Mouse (Mus musculus) neural tube, embryonic 14.5 days (tissue): ENCODE data around the gene Cdk2ap2. TPM values are rescaled to one million over a fixed set of nuclear protein-coding genes. Genes with fewer than 3 reads are reported as not detected.
"Not testable (repeated sequence)": the region's sequence is repeated elsewhere in the genome, so short reads cannot be mapped to it uniquely, and the experiment has no call there.

Experiments used
- ATAC-seq: fragments of 200-750 bp; cut with Nextera tagmentation; 2 replicates; pipeline ENCODE4 v1.8.0; 2017; ENCODE audit warnings: low read depth, mild to moderate bottlenecking, moderate TSS enrichment, moderate library complexity
- H3K27ac ChIP-seq: fragments of 300-500 bp; sonication (generic); 2 replicates; pipeline ENCODE4 v1.5.1; 2014; ENCODE audit warnings: low read depth, mild to moderate bottlenecking, control low read depth, low read length, moderate library complexity, mixed read lengths
- H3K27me3 ChIP-seq: fragments of 300-500 bp; sonication (generic); 2 replicates; pipeline ENCODE4 v1.6.1; 2014; ENCODE audit warnings: low read length; ENCODE audit not compliant: control insufficient read depth, insufficient read depth
- H3K36me3 ChIP-seq: fragments of 300-500 bp; sonication (generic); 2 replicates; pipeline ENCODE4 v1.6.1; 2014; ENCODE audit warnings: low read length, mixed read lengths; ENCODE audit not compliant: control insufficient read depth, insufficient read depth
- H3K4me1 ChIP-seq: fragments of 300-500 bp; sonication (generic); 2 replicates; pipeline ENCODE4 v1.6.1; 2014; ENCODE audit warnings: low read length; ENCODE audit not compliant: control insufficient read depth, insufficient read depth
- H3K4me2 ChIP-seq: fragments of 300-500 bp; sonication (generic); 2 replicates; pipeline ENCODE4 v1.6.1; 2014; ENCODE audit warnings: mild to moderate bottlenecking, low read depth, low read length, control low read depth
- H3K4me3 ChIP-seq: fragments of 300-500 bp; sonication (generic); 2 replicates; pipeline ENCODE4 v1.5.1; 2014; ENCODE audit warnings: low read depth, low read length, control low read depth, mixed read lengths
- H3K9ac ChIP-seq: fragments of 300-500 bp; sonication (generic); replicated peaks from 2 replicates; pipeline ENCODE4 v1.6.1; 2014; ENCODE audit warnings: low read depth, mild to moderate bottlenecking, control low read depth, low read length, mixed read lengths
- H3K9me3 ChIP-seq: fragments of 300-500 bp; sonication (generic); 2 replicates; pipeline ENCODE4 v1.6.1; 2016; ENCODE audit warnings: low read length; ENCODE audit not compliant: control insufficient read depth
- WGBS: fragments of 180-500 bp; shearing (Covaris S2); extraction: QIAGEN DNeasy Blood & Tissue Kit; methylation state at CpG from one replicate; pipeline ENCODE4 v1.1.7; 2014; 5-methylcytosine and 5-hydroxymethylcytosine counted together
- polyA plus RNA-seq: library from polyadenylated mRNA; unstranded; fragments of >200 nt; fragmentation: Nextera tagmentation; extraction: Ambion mirVana; gene quantifications from 2 replicates; pipeline ENCODE4 v1.2.1, GENCODE M21; 2014

The Cdk2ap2 gene
- polyA plus RNA-seq, 1 experiment from 2014 or later, result 81.1 TPM

GRCm38 (mm10) chr19:4055947-4056693, 40.9 kb upstream of the Cdk2ap2 start:
- WGBS, result 69% methylated on average over 15 of the region's 15 CpGs
- Histone ChIP-seq H3K4me1 (no peaks in the 10 kb centered on the region), H3K36me3 (no peaks in the 10 kb centered on the region), H3K27ac (no peak overlapping the region), H3K4me2 (no peak overlapping the region), H3K9ac (no peak overlapping the region), H3K9me3 (no peaks in the 10 kb centered on the region), H3K27me3 (no peaks in the 10 kb centered on the region), H3K4me3 (no peak overlapping the region)
- ATAC-seq, result no peak

GRCm38 (mm10) chr19:4056727-4057126, 40.3 kb upstream of the Cdk2ap2 start:
- no peak for ATAC-seq
- WGBS, result 40% methylated on average over 4 of the region's 4 CpGs
- no peaks in the 10 kb centered on the region for H3K27me3 ChIP-seq
- H3K36me3 ChIP-seq, result no peaks in the 10 kb centered on the region
- H3K27ac ChIP-seq, result no peak overlapping the region
- no peaks in the 10 kb centered on the region for H3K4me1 ChIP-seq
- no peak overlapping the region for H3K4me3 ChIP-seq
- no peak overlapping the region for H3K4me2 ChIP-seq
- no peak overlapping the region for H3K9ac ChIP-seq
- H3K9me3 ChIP-seq, result no peaks in the 10 kb centered on the region

DNA sequence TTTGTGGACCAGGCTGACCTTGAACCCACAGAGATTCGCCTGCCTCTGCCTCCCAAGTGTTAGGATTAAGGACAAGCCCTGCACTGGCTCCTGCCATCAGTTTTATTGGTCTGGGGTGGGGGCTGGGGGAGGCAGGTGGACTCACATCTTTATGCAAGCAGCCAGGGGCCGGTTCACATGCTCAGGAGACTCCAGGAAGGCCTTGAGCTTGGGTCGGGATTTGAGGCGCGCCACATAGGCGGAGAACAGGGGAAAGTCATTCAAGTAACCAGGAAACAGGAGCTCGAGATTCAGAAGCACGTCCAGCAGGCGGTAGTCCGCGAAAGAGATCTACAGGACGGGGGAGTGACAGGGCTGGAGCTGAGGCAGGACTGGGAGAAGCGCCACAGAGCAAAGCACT, 39.6 kb upstream of the Cdk2ap2 start:
- WGBS, result 83% methylated on average over 13 of the region's 13 CpGs
- ATAC-seq, result no peak
- H3K4me2 ChIP-seq, result no peak overlapping the region
- H3K27ac ChIP-seq, result no peak overlapping the region
- no peak overlapping the region for H3K9ac ChIP-seq
- no peak overlapping the region for H3K4me3 ChIP-seq
- no peaks in the 10 kb centered on the region for H3K4me1 ChIP-seq
- no peaks in the 10 kb centered on the region for H3K9me3 ChIP-seq
- H3K27me3 ChIP-seq, result no peaks in the 10 kb centered on the region
- no peaks in the 10 kb centered on the region for H3K36me3 ChIP-seq

GRCm38 (mm10) chr19:4057962-4058361, 39.0 kb upstream of the Cdk2ap2 start:
- no peak for ATAC-seq
- Histone ChIP-seq H3K27ac (no peak overlapping the region), H3K9ac (no peak overlapping the region), H3K9me3 (no peaks in the 10 kb centered on the region), H3K36me3 (no peaks in the 10 kb centered on the region), H3K4me3 (no peak overlapping the region), H3K27me3 (no peaks in the 10 kb centered on the region), H3K4me2 (no peak overlapping the region), H3K4me1 (no peaks in the 10 kb centered on the region)
- WGBS, result 97% methylated on average over 7 of the region's 7 CpGs

DNA sequence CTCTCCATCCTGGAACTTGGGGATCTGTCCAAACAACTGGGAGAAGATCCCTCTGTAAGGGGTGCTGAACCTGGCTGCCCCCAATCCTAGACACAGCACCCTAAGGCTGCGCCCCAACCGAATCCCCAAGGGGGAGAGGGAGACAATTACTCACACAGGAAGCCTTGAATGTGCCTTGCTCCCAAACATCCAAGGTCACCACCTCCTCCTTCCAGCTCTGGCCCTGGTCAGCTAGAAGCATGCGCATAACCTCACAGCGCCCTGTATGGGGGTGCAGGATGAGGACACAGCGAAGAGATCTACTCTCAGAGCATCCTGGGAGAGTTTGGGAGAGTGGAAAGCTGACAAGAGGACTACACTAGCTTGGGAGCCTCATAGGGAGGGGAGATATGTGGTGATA, 38.4 kb upstream of the Cdk2ap2 start:
- WGBS, result 91% methylated on average over 5 of the region's 5 CpGs
- Histone ChIP-seq H3K9ac (no peak overlapping the region), H3K4me2 (no peak overlapping the region), H3K9me3 (no peaks in the 10 kb centered on the region), H3K4me3 (no peak overlapping the region), H3K27me3 (no peaks in the 10 kb centered on the region), H3K4me1 (no peaks in the 10 kb centered on the region), H3K36me3 (no peaks in the 10 kb centered on the region), H3K27ac (no peak overlapping the region)
- ATAC-seq, result no peak

- Histone ChIP-seq H3K9me3 (no peaks in the 10 kb centered on the region), H3K27ac (no peak within 1 kb of the TSS), H3K4me3 (no peak within 1 kb of the TSS)
Observed at GRCm38 (mm10) chr19:4059069-4059740, 37.8 kb upstream of the Cdk2ap2 start, which contains the start of gene Gstp3. Gene Gstp3, minus strand, starts transcription at chr19:4059569.

DNA sequence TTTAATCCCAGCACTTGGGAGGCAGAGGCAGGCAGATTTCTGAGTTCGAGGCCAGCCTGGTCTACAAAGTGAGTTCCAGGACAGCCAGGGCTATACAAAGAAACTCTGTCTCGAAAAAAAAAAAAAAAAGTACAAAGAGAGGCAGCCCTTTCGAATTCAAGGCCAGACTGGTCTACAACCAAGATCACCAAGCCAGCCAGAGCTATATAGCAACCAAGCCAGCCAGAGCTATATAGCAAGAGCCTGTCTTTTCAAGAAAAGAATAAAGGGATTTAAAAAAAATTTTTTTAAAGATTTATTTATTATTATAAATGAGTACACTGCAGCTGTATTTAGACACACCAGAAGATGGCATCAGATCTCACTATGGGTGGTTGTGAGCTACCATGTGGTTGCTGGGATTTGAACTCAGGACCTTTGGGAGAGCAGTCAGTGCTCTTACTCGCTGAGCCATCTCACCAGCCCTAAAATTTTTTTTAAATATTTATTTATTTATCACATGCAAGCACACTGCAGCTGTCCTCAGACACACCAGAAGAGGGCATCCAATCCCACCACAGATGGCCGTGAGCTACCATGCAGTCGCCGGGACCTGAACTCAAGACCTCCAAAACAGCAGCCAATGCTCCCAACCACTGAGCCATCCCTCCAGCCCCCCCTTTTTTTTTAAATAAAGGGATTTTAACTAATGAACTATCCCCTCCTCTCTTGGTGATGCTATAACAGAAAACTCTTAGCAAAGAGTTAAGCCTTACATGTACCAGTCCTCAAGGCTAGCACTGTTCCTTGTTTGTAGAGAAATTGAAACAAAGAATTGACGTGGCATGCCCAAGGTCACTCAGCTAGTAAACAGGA, 36.7 kb upstream of the Cdk2ap2 start:
- not testable (repeated sequence) for H3K27ac ChIP-seq, H3K4me2 ChIP-seq, H3K27me3 ChIP-seq, H3K9ac ChIP-seq, H3K9me3 ChIP-seq, ATAC-seq, H3K4me1 ChIP-seq, H3K36me3 ChIP-seq, H3K4me3 ChIP-seq
- 92% methylated on average over 8 of the region's 8 CpGs for WGBS

More at GRCm38 (mm10) chr19:4059069-4059740, 37.8 kb upstream of the Cdk2ap2 start, which contains the start of gene Gstp3:
- Histone ChIP-seq H3K4me2 (no peak within 1 kb of the TSS), H3K27me3 (no peaks in the 10 kb centered on the region), H3K9ac (no peak within 1 kb of the TSS), H3K4me1 (no peaks in the 10 kb centered on the region), H3K36me3 (no peaks in the 10 kb centered on the region)
- 76% methylated on average over 15 of the region's 15 CpGs for WGBS
- ATAC-seq, result no peak

GRCm38 (mm10) chr19:4060899-4061465, 36.0 kb upstream of the Cdk2ap2 start:
- no peak overlapping the region for H3K4me2 ChIP-seq
- no peak for ATAC-seq
- H3K36me3 ChIP-seq, result no peaks in the 10 kb centered on the region
- H3K27me3 ChIP-seq, result no peaks in the 10 kb centered on the region
- no peaks in the 10 kb centered on the region for H3K9me3 ChIP-seq
- no peaks in the 10 kb centered on the region for H3K4me1 ChIP-seq
- no peak overlapping the region for H3K27ac ChIP-seq
- H3K4me3 ChIP-seq, result no peak overlapping the region
- 92% methylated on average over 6 of the region's 6 CpGs for WGBS
- H3K9ac ChIP-seq, result no peak overlapping the region
